Mouse (Mus musculus) heart, postnatal 36 days (tissue): ENCODE measurements around the gene Aff3. TPM values are rescaled to one million over a fixed set of nuclear protein-coding genes. Genes with fewer than 3 reads are reported as not detected.

Source experiments
- DNase-seq, 2 experiments: peaks; one replicate each; pipeline ENCODE4 v3.0.0; 2021 to 2022
- intact Hi-C: fragments of 180-260 bp; cut with DNase I; formaldehyde crosslinking; loops from one replicate; pipeline ENCODE4 v1.15.1; 2025
- total RNA-seq, 2 experiments: library from RNA; stranded (reverse); gene quantifications; 2 replicates each; pipeline ENCODE4 v1.2.3; 2021

Aff3 gene
- 1 to 10 TPM; 2.1 to 2.6 TPM for total RNA-seq

DNA sequence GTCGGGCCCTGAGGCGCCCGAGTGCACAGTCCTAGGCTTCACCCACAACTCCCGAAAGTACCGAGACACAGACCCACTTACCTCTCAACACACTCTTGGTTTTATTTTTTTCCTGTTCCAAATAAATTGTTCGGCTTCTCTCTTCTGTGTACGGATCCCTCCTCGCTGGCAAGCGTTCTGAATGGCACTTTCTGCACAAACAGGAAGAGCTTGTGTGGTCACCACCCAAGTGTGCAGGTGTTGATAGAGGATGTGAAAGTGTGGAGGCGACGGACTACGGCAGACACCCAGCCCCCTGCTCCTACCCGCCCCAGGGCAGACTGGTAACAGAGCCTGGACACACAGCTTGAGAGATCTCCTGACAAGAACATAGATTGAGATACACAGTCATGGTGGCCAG lies at the start of gene Aff3:
Aff3 (minus strand) TSS at position 179 of the 400 bp plus-strand sequence.
- no peak for DNase-seq
- intact Hi-C loops = no loop called here

DNA sequence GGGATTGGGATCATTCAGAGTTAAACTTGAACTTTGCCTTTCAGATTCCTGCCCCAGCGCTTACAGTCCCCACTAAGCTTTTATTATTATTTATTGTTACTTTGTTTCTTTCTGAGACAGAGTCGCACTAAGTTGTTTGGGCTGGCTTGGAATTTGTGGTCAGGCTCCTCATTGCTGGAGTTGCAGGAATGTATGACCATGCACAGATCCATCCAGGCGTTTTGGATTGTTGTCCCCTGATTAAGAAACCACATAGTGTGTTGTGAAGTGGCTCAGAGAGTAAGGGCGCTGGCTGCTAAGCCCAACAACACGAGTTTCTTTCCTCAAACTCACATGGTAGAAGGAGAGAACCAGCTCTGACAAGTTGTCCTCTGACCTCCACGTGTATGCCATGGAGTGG lies 35.9 kb upstream of the Aff3 start:
- intact Hi-C loops = no loop called here

DNA sequence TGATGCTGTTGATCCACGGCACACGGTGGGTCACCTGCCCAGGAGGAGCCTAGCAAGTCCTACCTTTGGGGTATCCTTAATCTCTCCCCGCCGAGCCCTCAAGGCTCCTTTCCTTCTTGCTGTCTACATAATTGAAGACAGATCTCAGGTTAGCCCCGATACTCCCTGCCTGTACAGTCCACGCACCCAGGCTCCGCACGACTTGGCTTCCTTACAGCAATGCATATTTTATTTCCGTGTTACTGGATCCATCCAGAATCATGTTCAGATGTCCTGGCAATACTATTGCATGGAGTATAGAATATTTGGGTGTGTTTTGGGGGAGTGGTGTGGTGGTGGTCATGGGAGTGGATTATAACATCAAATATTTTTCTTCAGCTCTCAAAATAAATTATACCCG lies 34.5 kb upstream of the Aff3 start:
- intact Hi-C loops = no loop called here
- no peak for DNase-seq

More for the DNA sequence above, 35.9 kb upstream of the Aff3 start:
- no peak for DNase-seq

- intact Hi-C loops = no loop called here
- DNase-seq = no peak
Measured at GRCm38 (mm10) chr1:38695812-38696681, 31.3 kb upstream of the Aff3 start.

DNA sequence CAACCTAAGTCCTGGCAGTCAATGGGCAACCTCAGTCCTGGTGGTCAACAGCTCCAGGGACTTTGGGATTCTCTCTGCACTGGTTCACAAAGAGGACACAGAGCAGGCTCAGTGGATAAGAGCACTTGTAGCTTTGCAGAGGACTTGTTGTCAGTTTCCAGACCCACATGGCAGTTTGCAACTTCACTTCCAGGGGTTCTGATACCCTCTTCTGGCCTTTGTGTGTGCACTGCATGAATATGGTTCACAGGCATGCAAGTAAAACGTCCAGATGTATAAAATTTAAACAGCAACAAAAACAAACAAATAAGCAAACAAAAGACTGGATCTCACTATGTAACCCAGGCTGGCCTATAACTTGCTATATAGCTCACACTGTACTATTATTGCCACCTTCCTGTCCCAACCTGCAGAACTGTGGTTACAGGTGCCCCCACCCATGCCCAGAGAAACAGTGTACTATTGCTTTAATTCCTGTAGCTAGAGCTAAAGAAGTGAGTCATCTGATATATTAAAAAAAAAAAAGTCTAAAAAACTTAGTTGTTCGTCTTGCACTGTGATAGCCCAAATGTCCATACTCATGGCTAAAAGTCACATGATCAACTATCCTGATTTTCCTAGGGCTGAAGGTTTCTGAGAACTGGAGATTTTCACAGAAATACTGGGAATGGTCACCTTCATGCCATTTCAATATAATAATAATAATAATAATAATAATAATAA lies 30.5 kb upstream of the Aff3 start:
- intact Hi-C loops = no loop called here
- no peak for DNase-seq

GRCm38 (mm10) chr1:38694142-38694541 lies 29.4 kb upstream of the Aff3 start:
- intact Hi-C loops = no loop called here

GRCm38 (mm10) chr1:38690471-38690870 lies 25.7 kb upstream of the Aff3 start:
- intact Hi-C loops = no loop called here

More at GRCm38 (mm10) chr1:38694142-38694541, 29.4 kb upstream of the Aff3 start:
- DNase-seq = no peak

DNA sequence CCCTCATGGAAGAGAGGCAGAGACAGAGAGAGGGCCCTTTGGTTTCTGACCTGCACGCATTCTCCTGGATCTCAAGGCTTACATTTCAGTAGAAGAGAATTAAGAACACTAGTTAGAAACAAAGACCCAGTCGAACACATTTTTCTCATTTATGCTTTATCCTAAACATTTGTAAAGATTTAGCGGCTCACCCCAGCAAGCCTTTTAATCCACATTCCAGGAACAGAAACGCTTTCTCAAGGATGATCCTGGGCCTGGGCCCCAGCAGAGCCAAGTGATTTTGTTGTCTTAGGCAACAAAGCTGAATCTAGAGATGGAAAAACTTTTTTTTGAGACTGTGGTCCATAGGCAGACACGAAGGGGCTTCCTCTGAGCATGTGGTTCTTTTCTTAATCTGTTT lies 23.5 kb upstream of the Aff3 start:
- DNase-seq = no peak
- intact Hi-C loops = no loop called here

More at GRCm38 (mm10) chr1:38690471-38690870, 25.7 kb upstream of the Aff3 start:
- no peak for DNase-seq

GRCm38 (mm10) chr1:38685706-38686105 lies 21.0 kb upstream of the Aff3 start:
- no peak for DNase-seq
- intact Hi-C loops = no loop called here

- intact Hi-C loops = no loop called here
- DNase-seq = no peak
Measured at GRCm38 (mm10) chr1:38683158-38683721, 18.5 kb upstream of the Aff3 start.

- intact Hi-C loops = no loop called here
- no peak for DNase-seq
Measured at GRCm38 (mm10) chr1:38679890-38680289, 15.1 kb upstream of the Aff3 start.

DNA sequence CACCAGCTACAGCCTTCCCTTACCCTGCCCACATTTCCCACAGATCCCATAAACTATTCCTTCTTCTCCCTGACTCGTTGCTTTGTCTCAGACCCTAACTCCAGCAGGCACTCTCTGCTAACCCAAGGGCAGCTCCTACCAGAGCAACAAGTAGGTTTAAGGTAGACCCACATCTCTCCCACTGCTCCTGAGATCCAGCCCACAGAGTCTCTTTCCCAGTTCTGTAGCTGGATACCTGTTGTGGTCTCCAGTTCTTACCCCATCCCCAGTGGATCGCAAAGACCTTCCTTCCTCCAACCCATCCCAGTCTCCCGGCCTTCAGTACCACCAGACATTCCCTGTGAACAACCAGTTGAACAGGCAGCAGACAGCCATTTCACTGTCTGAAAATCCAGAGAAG lies 7.0 kb upstream of the Aff3 start:
- DNase-seq = no peak
- intact Hi-C loops = no loop called here

GRCm38 (mm10) chr1:38671019-38671418 lies 6.3 kb upstream of the Aff3 start:
- intact Hi-C loops = no loop called here
- no peak for DNase-seq

GRCm38 (mm10) chr1:38668327-38668726 lies 3.6 kb upstream of the Aff3 start:
- no peak for DNase-seq
- intact Hi-C loops = no loop called here

DNA sequence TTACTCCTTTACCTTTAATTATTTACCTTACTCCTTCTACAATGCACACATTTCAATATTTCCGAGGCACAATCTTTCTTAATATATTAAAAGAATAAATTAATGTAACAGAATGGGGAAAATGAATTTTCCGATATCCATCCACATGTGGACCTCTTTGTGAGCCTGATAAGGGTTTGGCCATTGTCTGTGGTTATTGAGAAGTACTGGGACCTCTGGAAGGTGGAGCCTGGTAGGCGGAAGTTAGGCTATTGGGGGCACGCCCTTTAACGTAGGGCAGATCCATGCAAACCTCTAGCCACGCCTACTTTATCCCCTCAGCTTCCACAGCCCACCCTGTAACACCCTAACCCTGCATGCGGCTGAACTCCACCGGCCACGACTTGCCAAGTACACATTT lies 3.1 kb upstream of the Aff3 start:
- intact Hi-C loops = no loop called here
- DNase-seq = no peak

DNA sequence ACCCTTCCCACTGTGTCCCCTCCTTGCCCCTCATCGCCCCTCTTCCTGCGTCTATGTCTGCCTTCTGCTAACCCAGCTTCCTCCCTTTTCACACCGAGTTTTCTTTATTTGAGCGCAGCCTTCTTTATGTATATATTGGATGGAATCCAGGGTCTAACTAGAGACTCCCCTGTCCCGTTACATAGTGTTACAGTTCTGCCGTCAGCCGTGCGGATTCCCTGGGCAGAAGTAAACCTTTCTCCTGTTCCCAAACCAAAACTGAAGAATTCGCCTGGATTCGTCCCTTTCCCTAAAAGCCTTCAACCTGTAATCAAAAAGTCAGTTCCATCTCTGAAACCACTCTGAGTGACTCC lies 2.0 kb upstream of the Aff3 start:
- intact Hi-C loops = no loop called here
- no peak for DNase-seq

- no peak for DNase-seq
- intact Hi-C loops = no loop called here
Measured at GRCm38 (mm10) chr1:38666111-38666765, 1.5 kb upstream of the Aff3 start.

- no peak for DNase-seq
- intact Hi-C loops = no loop called here
Measured at GRCm38 (mm10) chr1:38665611-38666010, 856 bp upstream of the Aff3 start.

DNA sequence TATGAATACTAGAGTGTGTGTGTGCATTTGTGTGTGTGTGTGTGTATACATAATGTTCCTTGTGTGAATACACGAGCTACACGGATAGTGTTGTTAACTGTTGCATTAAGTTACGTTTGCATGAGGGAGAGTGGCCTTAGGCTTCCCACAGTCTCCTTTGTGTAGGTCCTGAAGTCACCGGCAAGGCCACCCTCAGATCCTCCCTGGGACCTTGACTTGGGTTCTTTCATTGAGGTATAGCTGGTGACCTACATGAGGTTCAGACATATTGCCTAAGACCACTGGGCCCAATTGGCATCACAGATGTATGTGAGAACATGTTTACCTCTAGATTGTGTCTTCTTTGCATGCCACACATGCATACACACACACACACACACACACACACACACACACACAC lies 494 bp downstream of the Aff3 start:
- DNase-seq = no peak
- intact Hi-C loops = no loop called here

GRCm38 (mm10) chr1:38662616-38663193 lies 2.0 kb downstream of the Aff3 start:
- no peak for DNase-seq
- intact Hi-C loops = no loop called here
